Comparison of ENCODE assay signal across 24 mouse cellular contexts in the genomic region with DNA sequence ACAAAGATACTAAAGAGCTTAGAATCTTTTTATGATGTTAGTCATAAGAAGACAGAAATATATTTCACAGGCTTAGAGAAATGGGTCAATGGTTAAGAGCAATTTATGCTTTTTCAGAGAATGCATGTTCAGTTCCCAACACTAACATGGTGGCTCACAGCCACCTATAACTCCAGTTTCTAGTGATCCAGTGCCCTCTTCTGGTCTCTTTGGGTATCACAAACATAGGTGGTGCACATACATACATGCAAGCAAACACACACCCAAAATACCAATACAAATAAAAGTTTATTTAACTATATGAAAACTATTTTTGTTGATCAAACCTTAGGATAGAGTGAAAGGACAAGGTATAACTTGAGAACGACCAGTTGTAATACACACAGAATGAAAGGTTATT.
"Had no signal": no experiment of that assay in that cellular context is flagged by ENCODE, and none has a peak within 500 bp of the region (broad histone marks: within the 10 kb centered on the region; RNA-seq: fewer than 3 reads in every experiment).

No protein-coding gene starts in this region.

- H3K4me3 ChIP-seq: limb, embryonic 10.5 days; limb, embryonic 13.5 days; liver, embryonic 12.5 days; liver, embryonic 15.5 days; megakaryocyte, embryonic 14.5 days; midbrain, embryonic 10.5 days; midbrain, embryonic 13.5 days; neural tube, embryonic 12.5 days; neural tube, embryonic 15.5 days had no signal

- H3K27me3 ChIP-seq: limb, embryonic 13.5 days; liver, embryonic 12.5 days; liver, embryonic 15.5 days; megakaryocyte, embryonic 14.5 days; midbrain, embryonic 13.5 days; neural tube, embryonic 12.5 days; neural tube, embryonic 15.5 days had no signal

- DNase-seq: kidney, adult 18-20 months; kidney, adult 9 months; kidney, postnatal 14 days; kidney, postnatal 4 days; layer of hippocampus, adult 9-11 months; liver; lung, adult 18-20 months; lung, postnatal 14 days; right cerebral cortex, adult 18-20 months; right cerebral cortex, postnatal 14 days; right cerebral cortex, postnatal 4 days; thymus, adult 2 months; thymus, postnatal 25 days had no signal

- H3K9me3 ChIP-seq: limb, embryonic 10.5 days; limb, embryonic 13.5 days; liver, embryonic 15.5 days; midbrain, embryonic 13.5 days; neural tube, embryonic 12.5 days had no signal

- H3K4me2 ChIP-seq: limb, embryonic 13.5 days; liver, embryonic 12.5 days; liver, embryonic 15.5 days; midbrain, embryonic 13.5 days; neural tube, embryonic 12.5 days; neural tube, embryonic 15.5 days had no signal

- H3K9ac ChIP-seq: limb, embryonic 13.5 days; liver, embryonic 12.5 days; liver, embryonic 15.5 days; midbrain, embryonic 13.5 days; neural tube, embryonic 12.5 days; neural tube, embryonic 15.5 days had no signal

- H3K36me3 ChIP-seq: limb, embryonic 10.5 days; limb, embryonic 13.5 days; liver, embryonic 12.5 days; liver, embryonic 15.5 days; midbrain, embryonic 10.5 days; midbrain, embryonic 13.5 days; neural tube, embryonic 12.5 days; neural tube, embryonic 15.5 days had no signal

- H3K27ac ChIP-seq: limb, embryonic 10.5 days; limb, embryonic 13.5 days; liver, embryonic 12.5 days; liver, embryonic 15.5 days; macrophage; midbrain, embryonic 10.5 days; midbrain, embryonic 13.5 days; neural tube, embryonic 12.5 days; neural tube, embryonic 15.5 days; stomach, postnatal 0 days had no signal

- H3K4me1 ChIP-seq: limb, embryonic 10.5 days; liver, embryonic 12.5 days; liver, embryonic 15.5 days; megakaryocyte, embryonic 14.5 days; neural tube, embryonic 12.5 days had no signal

- ATAC-seq: liver, embryonic 12.5 days; midbrain, embryonic 13.5 days had no signal
